Mouse (Mus musculus) duodenum, adult 2 months (tissue): Measurements from ENCODE around the gene Morc4. TPM values are rescaled to one million over a fixed set of nuclear protein-coding genes. Genes with fewer than 3 reads are reported as not detected.

Experiments
- polyA plus RNA-seq: library from polyadenylated mRNA; depleted of rRNA; stranded (reverse); fragments of >200 nt; gene quantifications from 2 replicates; pipeline ENCODE4 v1.2.3, GENCODE M21; 2012; ENCODE audit warnings: low replicate concordance; rRNA removed

Gene Morc4
- 0.44 and 1.8 TPM in 2 replicates for polyA plus RNA-seq

GRCm38 (mm10) chrX:139870938-139871791 is at the start of gene Morc4:
Gene Morc4, minus strand, starts transcription at chrX:139871677.

GRCm38 (mm10) chrX:139800406-139800878 is 71.0 kb downstream of the Morc4 start, which contains the start of gene Cldn2:
Gene Cldn2, plus strand, starts transcription at chrX:139800828.

GRCm38 (mm10) chrX:139782278-139783044 is 89.0 kb downstream of the Morc4 start, which contains the start of gene Ripply1:
Gene Ripply1, minus strand, starts transcription at chrX:139782353.

Other genes with a start within 250 kb of the Morc4 start
- gene Tbc1d8b, start 186.7 kb downstream of the Morc4 start, polyA plus RNA-seq = 0.20 and 0.23 TPM in 2 replicates
- not detected in 2 replicates for gene Gm15013, start 157.2 kb downstream of the Morc4 start, polyA plus RNA-seq
- gene Ripply1, start 89.3 kb downstream of the Morc4 start, polyA plus RNA-seq = 0.12 TPM in 1 of 2 replicates, not detected in the other
- 10.7 and 73.3 TPM in 2 replicates for gene Cldn2, start 70.8 kb downstream of the Morc4 start, polyA plus RNA-seq
- gene Rbm41, start 126.9 kb upstream of the Morc4 start, polyA plus RNA-seq = 0.02 TPM in 1 of 2 replicates, not detected in the other
- 1.7 TPM in 1 of 2 replicates, not detected in the other for gene Nup62cl, start 191.0 kb upstream of the Morc4 start, polyA plus RNA-seq
- not detected in 2 replicates for gene Pih1h3b, start 191.2 kb upstream of the Morc4 start, polyA plus RNA-seq